Mouse (Mus musculus) mouse embryonic stem cell (cell line): ENCODE data around the gene Arl2bp.

Source experiments
- in situ Hi-C, 2 experiments: fragments of 300-500 bp; cut with MboI; formaldehyde crosslinking; loops; 1 replicate in 1 of 2; 3 replicates in 1 of 2; pipeline ENCODE4 v1.14.3; 2019 to 2020; ENCODE audit warnings: low sequenced_read_pairs in 2 of 2, low pct_unique_long_range_greater_than_20kb in 1 of 2, mixed read lengths in 1 of 2; ENCODE audit not compliant: unreplicated experiment in 1 of 2

The Arl2bp gene

GRCm38 (mm10) chr8:94684287-94684686 lies 17.9 kb downstream of the Arl2bp start:
- in situ Hi-C loops, result no loop called here

GRCm38 (mm10) chr8:94685953-94686352 lies 19.6 kb downstream of the Arl2bp start:
- in situ Hi-C loops, result no loop called here

- in situ Hi-C loops, result loop anchor here in 1 of 2 experiments (10.0 kb wide), 2 partner anchors 200 to 360 kb away; no protein-coding TSS in a partner anchor
These were observed 28.3 kb downstream of the Arl2bp start for GRCm38 (mm10) chr8:94694701-94695100.

GRCm38 (mm10) chr8:94695341-94695993 lies 29.1 kb downstream of the Arl2bp start:
- in situ Hi-C loops, result loop anchor here in 1 of 2 experiments (10.0 kb wide), 2 partner anchors 201 to 361 kb away; no protein-coding TSS in a partner anchor

DNA sequence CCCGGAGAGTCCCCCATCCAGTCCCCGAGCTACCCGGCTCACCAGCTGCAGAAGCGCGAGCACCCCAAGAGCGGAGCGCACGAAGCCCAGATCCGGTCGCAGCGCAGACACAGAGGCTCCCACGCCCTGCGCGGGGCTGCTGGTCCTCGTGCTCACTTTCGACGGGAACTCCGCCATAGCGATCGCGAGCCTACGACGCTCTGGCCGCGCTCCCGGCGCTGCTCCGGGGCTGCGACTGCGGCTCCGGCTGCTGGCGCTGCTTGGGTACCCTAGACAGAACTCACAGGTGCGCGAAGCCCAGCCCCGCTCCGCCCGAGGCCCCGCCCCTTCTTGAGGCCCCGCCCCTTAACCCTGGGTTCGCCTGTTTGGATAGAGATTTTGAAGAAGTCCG lies 29.6 kb downstream of the Arl2bp start, which contains the start of gene Pllp:
Gene Pllp, minus strand, starts transcription at position 285 of the 391 bp plus-strand sequence.
- in situ Hi-C loops, result loop anchor here in 1 of 2 experiments (10.0 kb wide), 2 partner anchors 201 to 361 kb away; no protein-coding TSS in a partner anchor

GRCm38 (mm10) chr8:94696566-94696965 lies 30.2 kb downstream of the Arl2bp start:
- in situ Hi-C loops, result loop anchor here in 1 of 2 experiments (10.0 kb wide), 2 partner anchors 202 to 362 kb away; no protein-coding TSS in a partner anchor

DNA sequence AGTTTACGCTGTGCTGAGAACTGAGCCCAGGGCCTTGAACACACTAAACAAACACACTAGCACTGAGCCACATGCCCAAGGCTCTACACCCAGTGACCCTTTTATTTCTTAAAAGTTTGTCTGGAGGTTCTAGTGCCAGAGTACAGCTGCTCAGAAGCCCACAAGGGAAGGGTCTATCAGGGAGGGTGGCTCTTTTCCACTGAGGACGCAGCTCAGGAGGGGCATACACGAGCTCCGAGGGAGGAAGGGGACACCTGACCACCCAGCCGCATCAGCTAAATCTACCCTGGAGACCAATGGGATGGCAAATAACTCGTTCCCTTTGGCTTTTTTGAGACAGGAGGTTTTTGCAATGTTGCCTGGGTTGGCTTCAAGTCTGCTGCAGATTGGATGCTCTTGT lies 31.6 kb downstream of the Arl2bp start:
- in situ Hi-C loops, result loop anchor here in 1 of 2 experiments (10.0 kb wide), 2 partner anchors 203 to 363 kb away; no protein-coding TSS in a partner anchor

DNA sequence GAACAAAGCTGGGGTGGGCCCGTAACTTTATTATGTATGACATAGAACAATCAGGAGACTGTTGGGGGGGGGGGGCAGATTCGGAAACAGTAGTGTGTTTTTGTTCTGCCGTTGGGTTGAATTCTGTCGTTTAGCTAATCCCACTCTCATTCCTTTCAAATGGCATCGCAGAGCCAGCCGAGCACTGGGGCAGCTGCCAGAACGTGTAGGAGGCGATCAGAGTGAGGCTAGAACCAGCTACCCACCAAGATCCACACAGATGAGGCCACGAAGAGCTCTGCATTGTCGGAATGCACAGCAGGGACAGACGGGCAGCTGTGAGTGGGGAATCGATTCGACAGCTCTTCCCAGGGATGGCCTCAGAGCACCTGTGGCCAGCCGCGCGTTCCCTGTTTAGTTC lies 33.0 kb downstream of the Arl2bp start:
- in situ Hi-C loops, result loop anchor here in 1 of 2 experiments (10.0 kb wide), 2 partner anchors 205 to 365 kb away; no protein-coding TSS in a partner anchor

GRCm38 (mm10) chr8:94700421-94700935 lies 34.1 kb downstream of the Arl2bp start:
- in situ Hi-C loops, result loop anchor here in 1 of 2 experiments (5.0 kb wide), 1 partner anchor 102 kb away; no protein-coding TSS in a partner anchor

DNA sequence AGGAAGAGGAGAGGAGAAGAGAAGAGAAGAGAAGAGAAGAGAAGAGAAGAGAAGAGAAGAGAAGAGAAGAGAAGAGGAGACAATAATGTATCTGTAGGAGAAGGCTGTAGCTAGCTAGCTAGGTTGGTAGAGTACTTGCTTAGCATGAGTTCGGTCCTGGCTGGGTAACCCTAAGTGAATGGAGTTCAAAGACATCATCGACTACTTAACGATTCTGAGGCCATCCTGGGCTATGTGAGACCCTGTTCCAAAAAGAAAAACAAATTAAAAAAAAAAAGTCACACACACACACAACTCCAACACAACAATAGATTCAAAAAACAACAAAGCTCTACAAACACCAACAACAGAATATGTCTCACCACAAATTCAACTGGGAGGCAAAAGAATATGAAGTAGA lies 35.8 kb downstream of the Arl2bp start:
- in situ Hi-C loops, result loop anchor here in 1 of 2 experiments (5.0 kb wide), 1 partner anchor 100 kb away; no protein-coding TSS in a partner anchor

- in situ Hi-C loops, result loop anchor here in 1 of 2 experiments (5.0 kb wide), 1 partner anchor 99 kb away; no protein-coding TSS in a partner anchor
These were observed 36.7 kb downstream of the Arl2bp start for GRCm38 (mm10) chr8:94702844-94703813.

DNA sequence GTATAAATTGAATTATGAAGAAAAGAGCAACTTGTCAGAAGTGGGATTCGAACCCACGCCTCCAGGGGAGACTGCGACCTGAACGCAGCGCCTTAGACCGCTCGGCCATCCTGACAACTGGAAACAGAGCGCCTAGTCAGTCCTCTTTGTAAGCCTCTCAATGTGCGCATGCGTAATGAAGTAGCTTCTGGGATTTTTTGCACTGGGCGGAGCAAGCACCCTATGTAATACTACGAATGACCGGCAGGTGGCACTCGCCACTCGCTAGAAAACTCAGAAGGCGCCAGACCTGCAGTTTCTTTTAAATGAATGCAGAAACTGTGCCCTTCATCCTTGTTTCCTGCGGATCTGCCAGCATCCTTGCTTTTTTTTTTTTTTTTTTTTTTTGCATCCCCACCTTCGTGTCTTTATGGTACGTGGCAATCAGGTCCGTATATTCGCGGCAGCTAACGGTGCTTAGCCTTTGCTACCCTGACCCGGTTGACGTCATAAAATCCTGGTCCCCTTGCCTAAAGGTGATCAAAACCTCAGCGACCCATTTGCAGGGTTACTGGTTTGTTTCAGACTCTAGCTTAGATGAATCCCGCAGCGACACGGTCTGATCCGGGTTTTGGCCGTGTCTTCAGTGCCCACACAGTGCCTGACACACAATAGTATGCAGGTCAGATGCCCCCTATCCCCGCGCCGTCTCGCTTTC lies 37.7 kb downstream of the Arl2bp start:
- in situ Hi-C loops, result loop anchor here in 1 of 2 experiments (5.0 kb wide), 1 partner anchor 98 kb away; no protein-coding TSS in a partner anchor

GRCm38 (mm10) chr8:94704669-94704984 lies 38.2 kb downstream of the Arl2bp start:
- in situ Hi-C loops, result loop anchor here in 1 of 2 experiments (5.0 kb wide), 1 partner anchor 98 kb away; no protein-coding TSS in a partner anchor

DNA sequence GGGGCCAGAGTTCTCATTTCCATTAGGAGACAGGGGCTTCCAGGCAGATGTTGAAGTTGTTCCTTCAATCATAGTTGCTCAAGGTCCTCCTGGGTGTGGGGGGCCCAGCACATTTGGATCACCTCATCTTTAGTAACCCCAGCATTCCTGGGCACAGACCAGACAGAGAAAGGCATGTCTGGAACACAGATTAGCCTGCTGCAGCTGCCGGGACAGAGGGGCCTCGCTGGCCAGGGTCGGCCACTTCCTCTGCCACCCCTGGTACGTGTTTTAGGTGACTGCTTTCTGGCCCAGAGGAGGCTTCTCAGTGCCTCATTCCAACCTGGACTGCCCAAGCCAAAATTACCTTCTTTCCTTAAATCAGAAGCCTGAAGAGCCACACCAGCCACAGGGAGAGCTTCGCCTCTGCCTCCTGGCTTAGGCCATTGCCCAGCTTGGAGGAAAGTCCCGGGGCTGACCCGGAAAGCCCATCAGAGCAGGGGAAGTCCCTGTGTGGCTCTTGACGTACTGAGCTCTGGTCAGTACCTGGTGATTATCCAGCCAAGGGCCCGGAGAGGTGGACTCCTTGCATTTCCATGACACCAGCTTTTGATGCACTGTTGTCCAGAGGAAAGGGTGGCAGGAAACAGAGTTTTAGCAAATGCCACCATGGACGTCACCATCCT lies 39.3 kb downstream of the Arl2bp start:
- in situ Hi-C loops, result no loop called here

- in situ Hi-C loops, result no loop called here
These were observed 40.5 kb downstream of the Arl2bp start for GRCm38 (mm10) chr8:94706732-94707395.

GRCm38 (mm10) chr8:94710336-94710735 lies 43.9 kb downstream of the Arl2bp start:
- in situ Hi-C loops, result loop anchor here in 1 of 2 experiments (10.0 kb wide), 1 partner anchor 194 kb away; no protein-coding TSS in a partner anchor
